Mouse (Mus musculus) stomach, postnatal 0 days (tissue): ENCODE results near the gene Lrat. TPM values are rescaled to one million over a fixed set of nuclear protein-coding genes. Genes with fewer than 3 reads are reported as not detected.

Source experiments
- ATAC-seq: fragments of 200-750 bp; cut with Nextera tagmentation; 2 replicates; pipeline ENCODE4 v1.8.0; 2017; ENCODE audit not compliant: low FRiP score, low TSS enrichment
- DNase-seq: peaks from one replicate; pipeline ENCODE4 v3.0.0-alpha.2; 2016; ENCODE audit warnings: low spot score
- H3K27ac ChIP-seq: fragments of 300-500 bp; sonication (generic); replicated peaks from 2 replicates; pipeline ENCODE4 v1.5.1; 2014; ENCODE audit warnings: mild to moderate bottlenecking, control low read depth
- H3K27me3 ChIP-seq: fragments of 300-500 bp; sonication (generic); 2 replicates; pipeline ENCODE4 v1.6.1; 2014; ENCODE audit warnings: low read length; ENCODE audit not compliant: control insufficient read depth, insufficient read depth
- H3K36me3 ChIP-seq: fragments of 300-500 bp; sonication (generic); 2 replicates; pipeline ENCODE4 v1.6.1; 2014; ENCODE audit warnings: low read length, mixed read lengths; ENCODE audit not compliant: control insufficient read depth, insufficient read depth
- H3K4me1 ChIP-seq: fragments of 300-500 bp; sonication (generic); replicated peaks from 2 replicates; pipeline ENCODE4 v1.6.1; 2014; ENCODE audit warnings: antibody characterized with exemption; ENCODE audit not compliant: control insufficient read depth, insufficient read depth
- H3K4me2 ChIP-seq: fragments of 300-500 bp; sonication (generic); replicated peaks from 2 replicates; pipeline ENCODE4 v1.6.1; 2014; ENCODE audit warnings: low read depth, mild to moderate bottlenecking, control low read depth, moderate library complexity
- H3K4me3 ChIP-seq: fragments of 300-500 bp; sonication (generic); 2 replicates; pipeline ENCODE4 v1.5.1; 2014; ENCODE audit warnings: low read depth, low read length, control low read depth
- H3K9ac ChIP-seq: fragments of 300-500 bp; sonication (generic); 2 replicates; pipeline ENCODE4 v1.6.1; 2014; ENCODE audit warnings: mild to moderate bottlenecking, low read length, control low read depth, mixed read lengths
- H3K9me3 ChIP-seq: fragments of 300-500 bp; sonication (generic); 2 replicates; pipeline ENCODE4 v1.6.1; 2016; ENCODE audit warnings: low read length; ENCODE audit not compliant: control insufficient read depth
- CTCF ChIP-seq: IDR thresholded peaks from 2 replicates; pipeline ENCODE4 v1.5.1; 2016; ENCODE audit warnings: antibody characterized with exemption, low read depth, mild to moderate bottlenecking, moderate library complexity
- EP300 ChIP-seq: optimal IDR thresholded peaks from 2 replicates; pipeline ENCODE3; 2016; ENCODE audit warnings: antibody characterized with exemption
- whole genome bisulfite sequencing: fragments of 180-500 bp; shearing (Covaris S2); extraction: QIAGEN DNeasy Blood & Tissue Kit; methylation state at CpG from one replicate; pipeline ENCODE4 v1.1.7; 2014; 5-methylcytosine and 5-hydroxymethylcytosine counted together
- polyA plus RNA-seq: library from polyadenylated mRNA; unstranded; fragments of >200 nt; fragmentation: Nextera tagmentation; extraction: Ambion mirVana; gene quantifications from 2 replicates; pipeline ENCODE4 v1.2.1, GENCODE M21; 2015

Gene Lrat
- polyA plus RNA-seq, result 0.02 and 0.05 TPM in 2 replicates

- no peak within 1 kb of the TSS for H3K27ac ChIP-seq
These were observed at the start of gene Lrat for GRCm38 (mm10) chr3:82903613-82904205. Gene Lrat (minus strand): TSS chr3:82903973.

GRCm38 (mm10) chr3:82952173-82952962, 48.6 kb upstream of the Lrat start:
- WGBS, result 78% methylated on average over 4 of the region's 4 CpGs
- peak; percentile 68; the same call in 1 of the 2 replicates for ATAC-seq

More at GRCm38 (mm10) chr3:82903613-82904205, at the start of gene Lrat:
- peak; percentile 60; the same call in 1 of the 2 replicates for ATAC-seq
- Histone ChIP-seq H3K4me3 (peak within 1 kb of the TSS; percentile 41), H3K27me3 (no peaks in the 10 kb centered on the region), H3K4me2 (peak within 1 kb of the TSS; percentile 68), H3K36me3 (no peaks in the 10 kb centered on the region), H3K9ac (no peak within 1 kb of the TSS), H3K4me1 (no peaks in the 10 kb centered on the region), H3K9me3 (no peaks in the 10 kb centered on the region)
- peak; percentile 59 for DNase-seq
- no peak for TF ChIP-seq EP300
- TF ChIP-seq CTCF, result no peak
- whole genome bisulfite sequencing, result under 1% methylated on average over 35 of the region's 35 CpGs

GRCm38 (mm10) chr3:82950639-82951038, 46.9 kb upstream of the Lrat start:
- no peak overlapping the region for H3K9ac ChIP-seq
- TF ChIP-seq CTCF (no peak), EP300 (no peak)
- WGBS, result 30% methylated on average over 7 of the region's 7 CpGs
- no peak for DNase-seq
- H3K4me1 ChIP-seq, result no peaks in the 10 kb centered on the region
- peak overlapping the region; percentile 11; the same call in 1 of the 2 replicates for H3K4me2 ChIP-seq
- H3K36me3 ChIP-seq, result no peaks in the 10 kb centered on the region
- no peaks in the 10 kb centered on the region for H3K27me3 ChIP-seq
- no peak for ATAC-seq
- no peak overlapping the region for H3K27ac ChIP-seq
- H3K4me3 ChIP-seq, result no peak overlapping the region
- H3K9me3 ChIP-seq, result no peaks in the 10 kb centered on the region

More at GRCm38 (mm10) chr3:82952173-82952962, 48.6 kb upstream of the Lrat start:
- no peak overlapping the region for H3K4me2 ChIP-seq
- no peak overlapping the region for H3K27ac ChIP-seq
- TF ChIP-seq CTCF (no peak), EP300 (no peak)
- DNase-seq, result no peak
- H3K4me3 ChIP-seq, result no peak overlapping the region
- H3K36me3 ChIP-seq, result no peaks in the 10 kb centered on the region
- no peaks in the 10 kb centered on the region for H3K27me3 ChIP-seq
- no peaks in the 10 kb centered on the region for H3K9me3 ChIP-seq
- no peaks in the 10 kb centered on the region for H3K4me1 ChIP-seq
- H3K9ac ChIP-seq, result no peak overlapping the region

GRCm38 (mm10) chr3:82950208-82950607, 46.4 kb upstream of the Lrat start:
- H3K36me3 ChIP-seq, result no peaks in the 10 kb centered on the region
- no peaks in the 10 kb centered on the region for H3K27me3 ChIP-seq
- no peak for ATAC-seq
- no peaks in the 10 kb centered on the region for H3K4me1 ChIP-seq
- no peak overlapping the region for H3K9ac ChIP-seq
- H3K27ac ChIP-seq, result no peak overlapping the region
- WGBS, result 35% methylated on average over 10 of the region's 10 CpGs
- no peak overlapping the region for H3K4me3 ChIP-seq
- no peak for DNase-seq
- peak overlapping the region; percentile 11; the same call in 1 of the 2 replicates for H3K4me2 ChIP-seq
- TF ChIP-seq EP300, result no peak
- no peak for TF ChIP-seq CTCF
- H3K9me3 ChIP-seq, result no peaks in the 10 kb centered on the region

- Histone ChIP-seq H3K4me1 (no peaks in the 10 kb centered on the region), H3K4me3 (no peak overlapping the region), H3K9me3 (no peaks in the 10 kb centered on the region), H3K36me3 (no peaks in the 10 kb centered on the region), H3K9ac (no peak overlapping the region), H3K27me3 (no peaks in the 10 kb centered on the region), H3K4me2 (no peak overlapping the region), H3K27ac (no peak overlapping the region)
- WGBS, result 27% methylated on average over 6 of the region's 6 CpGs
- DNase-seq, result peak; percentile 35
- TF ChIP-seq CTCF, result no peak
- no peak for TF ChIP-seq EP300
- ATAC-seq, result peak; percentile 57; the same call in 1 of the 2 replicates
These were observed 42.8 kb upstream of the Lrat start for GRCm38 (mm10) chr3:82946375-82947107.
